Mouse (Mus musculus) adrenal gland, adult (tissue): ENCODE results near the gene Aldh1a3.

Experiments
- DNase-seq, 2 experiments: peaks; one replicate each; pipeline ENCODE4 v3.0.0; 2022 to 2023; ENCODE audit warnings: low spot score in 1 of 2; ENCODE audit not compliant: inconsistent age in 2 of 2

Aldh1a3 gene

DNA sequence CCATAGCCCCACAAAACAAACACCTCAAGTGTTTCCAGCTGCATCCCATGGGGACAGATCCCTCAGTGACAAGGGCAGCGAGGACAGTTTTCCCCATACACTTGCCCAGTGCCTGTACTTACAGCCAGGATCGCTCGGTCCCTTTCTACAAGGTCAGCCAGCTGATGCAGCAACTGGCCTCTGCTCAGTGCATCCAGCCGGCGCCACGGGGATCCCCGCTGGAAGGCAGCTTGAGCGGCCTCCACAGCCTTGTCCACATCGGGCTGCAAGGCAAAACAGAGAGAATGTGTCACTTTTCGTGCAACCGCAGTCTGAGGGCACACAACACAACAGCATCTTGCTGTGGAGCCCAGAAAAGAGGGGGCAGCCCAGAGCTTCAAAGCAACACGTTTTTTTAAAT lies 8.3 kb downstream of the Aldh1a3 start:
- DNase-seq: peak; percentile 62 to 68

DNA sequence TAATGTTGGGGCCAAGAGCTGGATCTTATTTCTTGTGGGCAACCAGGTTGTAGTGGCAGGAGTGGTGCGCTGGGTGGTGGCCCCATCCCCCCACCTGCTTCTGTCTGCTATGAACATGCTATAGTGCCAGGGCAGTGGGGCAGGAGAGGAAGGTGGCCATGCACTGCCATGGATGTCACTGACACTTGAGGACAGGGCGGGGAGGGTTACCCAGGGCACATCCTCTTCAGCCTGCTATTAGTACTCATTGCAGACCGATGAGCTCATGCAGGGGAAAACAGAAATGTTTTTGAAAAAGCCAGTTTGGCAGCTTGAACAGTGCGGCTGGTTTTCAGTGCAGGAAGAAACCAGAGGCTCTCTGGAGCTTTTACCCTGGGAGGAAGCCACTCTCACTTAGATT lies 10.5 kb downstream of the Aldh1a3 start:
- no peak for DNase-seq

- DNase-seq: no peak
Measured at GRCm38 (mm10) chr7:66413093-66413492, 14.2 kb downstream of the Aldh1a3 start.

DNA sequence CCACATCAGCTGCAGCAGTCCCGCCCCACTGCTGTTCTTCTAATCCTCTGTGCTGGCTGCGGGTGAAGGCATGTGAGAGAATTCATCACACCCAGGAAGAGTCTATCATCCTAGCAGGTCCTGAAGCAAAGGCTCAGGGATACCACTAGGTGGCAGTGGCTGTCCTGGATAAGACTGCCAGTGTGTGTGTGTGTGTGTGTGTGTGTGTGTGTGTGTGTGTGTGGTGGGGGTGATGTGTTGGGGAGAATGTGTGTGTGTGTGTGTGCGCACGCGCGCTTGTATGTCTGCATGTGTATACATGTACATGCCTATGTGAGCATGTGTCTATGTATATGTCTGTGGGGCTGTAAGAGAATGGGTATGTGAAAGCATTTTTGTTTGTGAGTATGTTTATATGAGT lies 17.9 kb downstream of the Aldh1a3 start:
- DNase-seq: peak in 1 of 2 experiments; percentile 72

DNA sequence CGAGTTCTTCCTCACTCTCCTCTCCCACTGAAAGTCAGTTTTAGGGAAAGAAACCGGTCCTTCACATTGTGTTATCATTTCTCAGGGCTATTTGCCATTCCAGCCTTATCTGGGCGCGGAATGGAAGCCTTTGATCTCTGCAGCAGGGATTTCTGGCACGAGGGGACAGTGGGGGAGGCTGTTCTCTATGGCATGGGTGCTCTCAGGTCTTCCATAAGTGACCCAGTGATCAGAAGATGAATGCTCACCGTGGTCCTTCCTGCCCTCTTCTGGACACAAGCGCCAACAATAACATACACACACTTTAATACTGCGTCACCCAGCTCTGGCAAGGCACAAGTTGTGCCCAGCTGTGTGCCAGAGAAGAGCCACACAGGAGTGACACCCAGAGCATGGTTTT lies 20.3 kb downstream of the Aldh1a3 start:
- DNase-seq: peak; percentile 71 to 81

- peak in 1 of 2 experiments; percentile 56 for DNase-seq
Measured at GRCm38 (mm10) chr7:66405951-66406721, 21.2 kb downstream of the Aldh1a3 start.

GRCm38 (mm10) chr7:66405541-66405940 lies 21.8 kb downstream of the Aldh1a3 start:
- peak; percentile 45 to 81 for DNase-seq

GRCm38 (mm10) chr7:66404802-66405201 lies 22.5 kb downstream of the Aldh1a3 start:
- peak; percentile 27 to 69 for DNase-seq

GRCm38 (mm10) chr7:66404141-66404540 lies 23.2 kb downstream of the Aldh1a3 start:
- peak; percentile 26 to 50 for DNase-seq

GRCm38 (mm10) chr7:66402876-66403275 lies 24.4 kb downstream of the Aldh1a3 start:
- no peak for DNase-seq

DNA sequence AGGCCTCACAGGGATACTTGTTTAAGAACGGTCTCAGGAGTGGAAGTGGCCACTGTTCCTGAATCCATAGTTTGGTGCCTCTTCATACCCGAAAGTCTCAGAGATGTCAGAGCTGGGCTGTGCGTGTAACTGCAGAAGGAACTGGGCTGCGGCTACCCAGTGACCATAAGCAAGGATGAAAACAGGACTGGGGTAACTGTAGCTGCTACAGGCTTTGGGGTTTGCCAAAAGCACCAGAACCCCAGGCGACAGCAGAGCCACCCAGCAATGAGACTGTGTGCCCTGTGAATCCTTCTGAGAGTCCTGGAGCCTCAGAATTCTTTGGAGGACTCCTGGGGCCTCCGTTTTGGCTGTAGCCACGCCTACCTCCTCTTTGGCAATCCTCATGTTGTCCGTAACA lies 25.7 kb downstream of the Aldh1a3 start:
- DNase-seq: no peak

GRCm38 (mm10) chr7:66397288-66397687 lies 30.0 kb downstream of the Aldh1a3 start:
- no peak for DNase-seq

DNA sequence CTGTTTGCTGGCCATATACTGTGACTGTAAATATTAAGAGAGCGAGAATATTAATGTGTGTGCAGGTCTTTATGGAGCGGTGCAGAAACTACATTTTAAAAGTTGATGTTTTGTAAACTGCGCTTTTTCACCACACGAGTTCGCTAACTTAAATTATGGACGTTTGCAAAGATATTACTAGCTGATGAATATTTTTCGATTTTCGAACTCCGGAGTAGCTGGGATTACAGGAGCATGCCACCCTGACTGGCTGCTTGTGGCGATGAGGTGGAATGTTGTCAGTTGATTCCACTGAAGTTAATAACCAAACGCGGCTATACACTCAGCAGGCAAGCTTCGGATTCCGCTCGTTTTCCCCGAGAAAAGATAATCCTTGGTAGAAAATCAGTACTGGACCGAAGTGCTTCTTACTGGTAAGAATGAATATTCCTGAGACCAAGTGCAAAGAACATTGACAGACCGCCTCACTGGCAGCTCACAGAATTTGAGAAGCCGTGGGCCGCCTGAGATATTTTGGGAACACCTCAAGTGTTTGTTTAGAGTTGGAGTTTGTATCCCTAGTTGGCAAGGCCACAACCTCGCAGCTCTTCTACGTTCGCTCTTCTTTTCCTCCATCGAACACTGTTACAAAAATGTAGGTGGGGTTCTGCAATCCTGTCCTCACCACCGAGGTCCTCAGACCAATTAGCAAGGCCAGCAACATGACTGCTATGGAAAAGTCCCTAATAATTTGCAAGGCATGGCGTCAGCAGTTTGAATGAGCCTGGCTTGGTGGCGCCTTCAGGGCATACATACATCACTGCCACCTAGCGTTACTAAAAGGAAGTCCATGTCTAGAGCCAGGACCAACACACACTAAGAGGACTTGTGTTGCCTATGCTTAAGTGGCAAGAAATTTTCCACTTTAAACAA lies 38.4 kb downstream of the Aldh1a3 start:
- DNase-seq: peak; percentile 73 to 93

- DNase-seq: peak; percentile 74 to 89
Measured at GRCm38 (mm10) chr7:66387813-66388521, 39.4 kb downstream of the Aldh1a3 start, which contains the start of gene Lrrk1. Gene Lrrk1, minus strand, starts transcription at chr7:66388350.

DNA sequence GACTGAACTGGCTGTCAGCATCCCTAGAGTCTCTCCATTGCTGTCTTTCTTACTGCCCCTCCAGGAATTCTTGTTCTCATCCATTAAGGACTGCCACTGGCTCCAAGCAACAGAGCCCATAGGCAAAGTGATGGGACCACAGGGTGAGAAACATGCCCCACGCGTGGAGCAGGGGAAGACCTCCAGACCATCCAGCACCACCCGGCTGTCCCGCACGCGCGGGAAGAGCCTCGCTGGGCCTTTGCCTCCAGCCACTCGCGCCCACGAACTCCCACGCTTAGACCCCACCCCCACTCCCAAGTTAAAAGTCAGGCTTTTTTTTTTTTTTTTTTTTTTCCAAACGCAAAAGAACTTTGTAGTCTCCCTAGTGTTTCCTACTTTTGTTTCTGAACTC lies 39.9 kb downstream of the Aldh1a3 start:
- DNase-seq: peak in 1 of 2 experiments; percentile 72

DNA sequence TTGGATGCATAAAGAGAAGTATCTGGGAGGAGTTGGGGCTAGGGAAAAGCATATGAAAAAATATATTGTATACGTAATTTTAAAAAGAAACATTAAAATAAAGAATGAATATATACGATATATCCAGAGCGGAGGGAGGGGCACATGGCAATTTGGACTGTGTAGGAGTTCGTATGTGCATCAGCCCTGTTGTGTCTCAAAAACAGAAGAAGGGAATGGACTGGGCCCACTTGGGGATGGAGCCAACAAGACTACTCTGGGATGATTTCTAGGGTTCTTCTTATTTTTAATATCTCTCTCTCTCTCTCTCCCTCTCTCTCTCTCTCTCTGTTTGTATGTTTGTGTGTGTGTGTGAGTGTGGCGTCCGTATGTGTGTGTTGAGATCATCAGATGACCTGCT lies 40.9 kb downstream of the Aldh1a3 start:
- no peak for DNase-seq

GRCm38 (mm10) chr7:66385826-66386225 lies 41.5 kb downstream of the Aldh1a3 start:
- no peak for DNase-seq

DNA sequence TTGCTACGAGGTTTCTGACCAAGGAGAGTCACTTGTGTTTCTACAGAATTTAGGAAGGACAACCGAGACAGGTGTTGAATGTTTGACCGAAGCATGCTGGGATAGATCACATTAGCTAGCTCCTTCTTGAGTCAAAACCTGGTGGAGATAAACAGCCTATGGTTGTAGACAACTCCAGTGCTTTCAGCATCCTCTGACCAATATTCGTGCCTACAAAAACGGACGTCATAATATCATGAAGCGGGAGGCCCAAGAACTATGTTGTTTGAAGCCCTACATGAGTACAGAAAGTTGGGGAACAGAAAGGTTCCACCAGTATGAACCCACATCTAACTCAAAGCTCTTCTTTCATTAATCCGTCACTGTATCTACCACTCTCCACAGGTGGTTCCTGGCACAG lies 42.4 kb downstream of the Aldh1a3 start:
- no peak for DNase-seq

- no peak for DNase-seq
Measured at GRCm38 (mm10) chr7:66384213-66384612, 43.1 kb downstream of the Aldh1a3 start.

- DNase-seq: no peak
Measured at GRCm38 (mm10) chr7:66376560-66376959, 50.8 kb downstream of the Aldh1a3 start.

- DNase-seq: peak; percentile 35 to 46
Measured at GRCm38 (mm10) chr7:66375736-66376135, 51.6 kb downstream of the Aldh1a3 start.
